Mouse (Mus musculus): ENCODE data around the gene Zbtb40. TPM values are rescaled to one million over a fixed set of nuclear protein-coding genes. Genes with fewer than 3 reads are reported as not detected.

The Zbtb40 gene
- polyA plus RNA-seq, 1 experiment, result 12.5 TPM

DNA sequence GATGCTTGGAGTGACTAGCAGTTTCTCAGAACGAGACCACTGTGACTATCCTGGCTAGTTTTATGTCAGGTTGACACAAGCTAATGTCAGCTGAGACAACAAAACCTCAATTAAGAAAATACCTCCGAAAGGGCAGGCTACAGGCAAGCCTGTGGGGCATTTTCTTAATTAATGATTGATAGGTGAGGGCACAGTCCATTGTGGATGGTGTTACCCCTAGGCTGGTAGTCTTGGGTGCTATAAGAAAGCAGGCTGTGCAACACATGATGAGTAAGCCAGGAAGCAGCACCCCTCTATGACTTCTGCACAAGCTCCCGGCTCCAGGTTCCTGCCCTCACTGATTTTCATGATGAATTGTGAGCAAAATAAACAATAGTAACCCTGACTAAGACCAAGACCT, 6.3 kb upstream of the Zbtb40 start:
- no peak for TF ChIP-seq POLR2A (IDR thresholded peaks at IDR 0.05; ENCODE audit: borderline replicate concordance, extremely low read depth, insufficient read depth, insufficient read length, poor library complexity, severe bottlenecking)
- TF ChIP-seq CTCF (IDR thresholded peaks at IDR 0.05; ENCODE audit: borderline replicate concordance, extremely low read depth, insufficient read depth, insufficient read length), result no peak
- DNase-seq (ENCODE audit: low read depth), result no peak

DNA sequence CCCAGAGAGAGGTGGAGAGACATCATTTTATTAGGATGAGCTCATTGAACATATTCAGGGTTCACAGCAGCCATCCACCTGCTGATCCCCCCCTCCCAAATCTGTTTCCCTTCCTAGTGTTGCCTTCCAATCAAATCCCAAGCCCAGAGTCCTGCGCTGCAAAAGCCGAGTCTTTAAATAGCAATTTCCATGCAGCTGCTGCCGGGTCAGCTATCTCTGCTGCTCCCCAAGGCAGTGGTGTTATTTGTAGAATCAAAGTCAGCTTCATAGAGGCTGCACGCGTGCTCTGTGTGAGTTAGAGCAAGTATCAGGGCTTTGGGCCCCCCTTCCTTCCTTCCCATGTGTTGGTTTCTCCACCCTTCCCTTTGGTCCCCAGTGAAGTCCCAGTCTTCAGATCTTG, 5.2 kb upstream of the Zbtb40 start:
- no peak for DNase-seq (ENCODE audit: low read depth)
- TF ChIP-seq CTCF (IDR thresholded peaks at IDR 0.05; ENCODE audit: borderline replicate concordance, extremely low read depth, insufficient read depth, insufficient read length) (no peak), POLR2A (IDR thresholded peaks at IDR 0.05; ENCODE audit: borderline replicate concordance, extremely low read depth, insufficient read depth, insufficient read length, poor library complexity, severe bottlenecking) (no peak)

DNA sequence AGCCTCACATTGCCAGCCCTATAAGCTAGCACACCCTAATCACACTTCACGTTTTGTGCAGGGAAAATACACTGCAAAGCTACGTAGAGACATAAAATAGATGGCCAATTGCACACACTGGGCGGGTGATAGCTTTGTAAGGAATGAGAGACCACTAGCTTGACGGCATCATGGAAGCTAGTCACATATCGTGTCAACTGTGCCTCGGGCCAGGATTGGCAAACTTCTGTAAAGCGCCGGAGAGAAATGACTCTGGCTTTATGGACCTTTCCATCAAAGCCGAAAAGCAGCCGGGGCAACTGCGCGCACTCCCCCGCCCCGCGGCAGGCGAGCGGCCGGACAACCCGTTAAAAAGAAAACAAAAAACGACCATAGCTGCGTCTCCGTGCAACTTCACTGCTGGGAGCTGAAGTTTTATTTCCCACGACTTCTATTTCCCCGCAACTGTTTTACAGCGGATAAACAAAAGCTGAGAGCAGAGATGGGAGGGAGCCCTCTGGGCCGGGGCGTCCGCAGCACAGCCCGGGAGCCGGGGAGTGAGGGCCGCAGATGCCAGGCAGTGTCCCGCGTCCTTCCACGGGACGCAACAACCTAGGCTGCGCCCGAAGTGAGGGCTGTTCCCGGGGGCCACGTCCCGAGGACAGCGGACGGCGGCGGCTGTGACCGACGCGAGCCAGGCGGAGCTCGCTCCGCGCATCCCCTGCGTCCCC, 606 bp downstream of the Zbtb40 start:
- no peak for TF ChIP-seq CTCF (IDR thresholded peaks at IDR 0.05; ENCODE audit: borderline replicate concordance, extremely low read depth, insufficient read depth, insufficient read length)
- 0 out of 2 replicates have a peak, but pooled peaks have one; percentile 53 for TF ChIP-seq POLR2A (IDR thresholded peaks at IDR 0.05; ENCODE audit: borderline replicate concordance, extremely low read depth, insufficient read depth, insufficient read length, poor library complexity, severe bottlenecking)
- DNase-seq (ENCODE audit: low read depth), result peak; percentile 58

DNA sequence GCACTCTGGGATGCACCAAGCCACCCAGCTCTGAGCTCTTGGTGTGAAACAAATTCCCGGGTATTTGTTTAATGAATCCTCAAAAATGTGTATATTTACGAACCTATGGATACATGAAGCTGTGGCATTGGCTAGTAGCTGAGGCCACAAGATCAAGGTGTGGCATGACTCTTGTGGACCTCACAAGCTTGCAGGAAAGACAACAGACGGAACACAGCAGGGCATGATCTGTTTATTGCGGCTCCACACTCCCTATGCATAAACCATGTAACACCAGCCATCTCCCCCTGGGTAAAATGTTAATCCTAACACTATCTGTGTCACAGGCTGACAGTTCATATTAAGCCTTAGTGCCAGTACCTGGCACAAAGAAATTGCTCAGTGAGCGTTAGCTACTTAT, 2.5 kb downstream of the Zbtb40 start:
- no peak for DNase-seq (ENCODE audit: low read depth)
- no peak for TF ChIP-seq CTCF (IDR thresholded peaks at IDR 0.05; ENCODE audit: borderline replicate concordance, extremely low read depth, insufficient read depth, insufficient read length)
- no peak for TF ChIP-seq POLR2A (IDR thresholded peaks at IDR 0.05; ENCODE audit: borderline replicate concordance, extremely low read depth, insufficient read depth, insufficient read length, poor library complexity, severe bottlenecking)

DNA sequence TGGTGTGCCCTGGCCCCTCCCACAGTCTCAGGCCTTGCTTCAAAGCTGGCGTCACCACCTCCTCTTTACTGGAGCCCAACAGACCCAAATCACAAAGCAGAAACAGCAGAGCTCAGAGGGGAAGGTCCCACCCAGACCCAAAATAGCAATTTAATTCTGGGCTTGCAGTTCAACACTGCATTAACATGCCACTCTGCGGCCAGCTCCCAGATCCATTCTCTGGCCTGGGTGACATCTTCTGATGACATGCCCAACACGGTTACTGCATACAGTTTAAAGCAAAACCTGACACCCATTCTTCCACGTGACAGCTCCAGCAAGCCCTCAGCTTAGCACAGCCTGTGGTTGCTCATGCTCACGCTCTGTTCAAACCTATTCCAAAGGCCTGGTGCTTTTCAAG, 4.1 kb downstream of the Zbtb40 start:
- no peak for TF ChIP-seq CTCF (IDR thresholded peaks at IDR 0.05; ENCODE audit: borderline replicate concordance, extremely low read depth, insufficient read depth, insufficient read length)
- TF ChIP-seq POLR2A (IDR thresholded peaks at IDR 0.05; ENCODE audit: borderline replicate concordance, extremely low read depth, insufficient read depth, insufficient read length, poor library complexity, severe bottlenecking), result no peak
- peak; percentile 51 for DNase-seq (ENCODE audit: low read depth)

DNA sequence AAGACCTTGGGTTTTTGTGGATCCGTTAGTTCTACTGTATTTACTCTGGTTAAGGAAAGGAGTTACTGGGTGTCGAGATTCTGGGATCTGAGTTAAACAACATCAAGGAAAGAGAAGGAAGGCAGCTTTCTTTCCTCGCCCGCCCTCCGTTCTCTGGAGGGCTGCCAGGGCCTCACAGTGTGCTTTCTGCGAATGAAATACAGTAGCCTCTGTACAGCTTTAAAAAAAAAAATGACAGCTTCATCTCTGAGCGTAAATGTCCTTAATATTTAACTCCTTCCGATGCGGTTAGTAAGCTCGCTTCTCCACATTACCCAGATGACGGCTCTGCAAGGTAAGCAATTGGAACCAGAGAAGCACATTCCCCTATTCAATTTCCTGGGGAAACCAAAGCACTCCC, 4.8 kb downstream of the Zbtb40 start:
- TF ChIP-seq POLR2A (IDR thresholded peaks at IDR 0.05; ENCODE audit: borderline replicate concordance, extremely low read depth, insufficient read depth, insufficient read length, poor library complexity, severe bottlenecking) (no peak), CTCF (IDR thresholded peaks at IDR 0.05; ENCODE audit: borderline replicate concordance, extremely low read depth, insufficient read depth, insufficient read length) (no peak)
- DNase-seq (ENCODE audit: low read depth), result no peak

DNA sequence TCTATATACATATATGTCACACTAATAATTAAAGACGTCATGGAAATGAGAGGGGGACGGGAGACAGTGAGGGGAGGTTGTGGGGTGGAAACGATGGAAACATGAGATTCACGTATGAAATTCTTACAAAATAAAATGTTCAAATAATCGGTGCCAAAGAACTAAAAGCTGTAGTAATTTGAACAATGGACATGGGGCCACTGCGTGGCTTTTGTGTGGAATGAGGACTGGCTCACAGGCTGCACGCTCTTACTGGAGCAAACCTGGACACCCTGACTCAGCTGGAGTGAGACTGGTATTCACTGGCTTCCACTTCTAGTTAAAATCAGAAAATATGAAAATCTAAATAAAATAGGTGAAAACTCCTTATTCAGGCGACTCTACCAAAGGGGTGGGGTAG, 6.6 kb downstream of the Zbtb40 start:
- TF ChIP-seq POLR2A (IDR thresholded peaks at IDR 0.05; ENCODE audit: borderline replicate concordance, extremely low read depth, insufficient read depth, insufficient read length, poor library complexity, severe bottlenecking), result no peak
- TF ChIP-seq CTCF (IDR thresholded peaks at IDR 0.05; ENCODE audit: borderline replicate concordance, extremely low read depth, insufficient read depth, insufficient read length), result no peak
- no peak for DNase-seq (ENCODE audit: low read depth)

DNA sequence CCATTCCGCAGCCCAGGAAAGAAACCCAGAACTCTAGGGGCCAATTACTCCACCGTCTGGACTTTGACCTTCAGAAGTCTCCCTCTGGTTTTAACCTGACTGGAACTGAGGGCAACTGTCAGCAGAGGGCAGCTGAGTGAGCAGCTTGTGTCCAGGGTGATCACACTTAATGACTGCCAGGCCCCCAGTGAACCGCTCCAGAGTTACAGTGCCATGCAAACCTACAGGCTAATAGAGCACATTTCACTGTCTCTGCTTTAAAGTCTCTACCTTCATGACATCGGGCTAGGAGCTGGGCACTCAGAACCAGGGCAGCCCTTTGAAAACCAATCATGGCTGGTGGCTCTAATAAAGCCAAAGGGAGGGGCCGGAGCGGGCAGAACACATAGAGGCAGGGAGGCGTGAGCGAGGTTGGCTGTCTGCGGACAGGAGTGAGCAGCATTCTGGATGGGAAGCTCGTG, 7.4 kb downstream of the Zbtb40 start:
- peak; percentile 34 for DNase-seq (ENCODE audit: low read depth)
- TF ChIP-seq POLR2A (IDR thresholded peaks at IDR 0.05; ENCODE audit: borderline replicate concordance, extremely low read depth, insufficient read depth, insufficient read length, poor library complexity, severe bottlenecking) (no peak), CTCF (IDR thresholded peaks at IDR 0.05; ENCODE audit: borderline replicate concordance, extremely low read depth, insufficient read depth, insufficient read length) (no peak)

DNA sequence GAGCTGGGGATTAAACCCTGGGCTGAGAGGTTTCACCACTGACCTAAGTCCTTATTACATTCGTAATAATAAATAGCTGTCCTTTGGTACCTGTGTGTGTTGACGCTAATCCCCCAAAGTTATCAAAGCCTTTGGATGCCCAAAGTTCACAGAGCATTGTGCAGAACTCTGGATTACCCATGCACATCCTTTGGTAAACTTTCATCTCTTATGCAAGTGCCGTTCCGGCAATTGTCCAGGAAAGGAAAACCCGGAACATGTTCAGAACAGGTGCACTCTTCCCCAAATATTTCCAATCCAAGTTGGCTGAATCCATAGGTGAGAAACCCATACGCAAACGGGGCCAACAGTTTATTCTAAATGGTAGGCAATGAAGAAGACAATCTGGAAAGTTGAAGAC, 9.2 kb downstream of the Zbtb40 start:
- DNase-seq (ENCODE audit: low read depth), result no peak
- TF ChIP-seq CTCF (IDR thresholded peaks at IDR 0.05; ENCODE audit: borderline replicate concordance, extremely low read depth, insufficient read depth, insufficient read length) (no peak), POLR2A (IDR thresholded peaks at IDR 0.05; ENCODE audit: borderline replicate concordance, extremely low read depth, insufficient read depth, insufficient read length, poor library complexity, severe bottlenecking) (no peak)

DNA sequence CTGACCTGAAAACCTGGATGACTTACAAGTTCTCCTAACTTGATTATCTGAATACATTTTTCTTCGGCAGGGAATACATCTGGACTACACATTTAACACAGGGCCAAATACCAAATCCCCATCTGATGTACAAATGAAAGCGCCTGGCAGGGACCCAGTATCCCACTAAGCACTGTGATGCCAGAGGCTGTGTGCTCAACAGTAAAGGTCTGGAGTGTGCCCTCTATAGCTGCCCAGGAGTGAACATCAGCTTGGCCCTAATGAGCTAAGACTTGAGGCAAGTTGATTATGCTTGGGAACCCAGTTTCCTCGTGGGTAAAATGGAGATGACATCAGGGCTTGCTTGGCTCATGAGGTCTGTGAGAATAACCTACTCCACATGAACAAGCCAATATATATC, 10.1 kb downstream of the Zbtb40 start:
- TF ChIP-seq POLR2A (IDR thresholded peaks at IDR 0.05; ENCODE audit: borderline replicate concordance, extremely low read depth, insufficient read depth, insufficient read length, poor library complexity, severe bottlenecking), result no peak
- no peak for TF ChIP-seq CTCF (IDR thresholded peaks at IDR 0.05; ENCODE audit: borderline replicate concordance, extremely low read depth, insufficient read depth, insufficient read length)
- DNase-seq (ENCODE audit: low read depth), result peak; percentile 35

DNA sequence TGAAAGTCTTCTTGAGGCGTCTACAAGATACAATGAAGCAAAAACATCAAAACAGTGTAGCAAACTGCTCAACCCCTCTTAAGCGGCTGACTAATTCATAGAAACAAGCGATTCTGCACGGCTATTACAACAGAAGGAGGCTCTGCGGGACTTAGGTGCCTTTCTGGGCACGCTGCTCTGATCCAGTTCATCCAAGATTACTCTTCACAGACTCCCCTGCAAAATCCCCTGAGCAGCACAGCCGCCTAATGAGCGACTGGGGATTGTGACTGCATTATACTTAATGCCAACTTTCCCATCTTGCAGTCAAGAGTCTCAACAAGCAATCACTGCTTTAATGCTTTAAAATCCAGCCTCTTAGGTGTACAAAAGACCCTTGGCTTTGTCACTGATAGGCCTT, 10.5 kb downstream of the Zbtb40 start:
- peak; percentile 70 for DNase-seq (ENCODE audit: low read depth)
- TF ChIP-seq POLR2A (IDR thresholded peaks at IDR 0.05; ENCODE audit: borderline replicate concordance, extremely low read depth, insufficient read depth, insufficient read length, poor library complexity, severe bottlenecking) (no peak), CTCF (IDR thresholded peaks at IDR 0.05; ENCODE audit: borderline replicate concordance, extremely low read depth, insufficient read depth, insufficient read length) (no peak)

All from brain, embryonic 14.5 days (tissue).